Mouse (Mus musculus) forebrain, embryonic 12.5 days (tissue): ENCODE measurements around the gene Krt17. TPM values are rescaled to one million over a fixed set of nuclear protein-coding genes. Genes with fewer than 3 reads are reported as not detected.

ENCODE experiments used
- ATAC-seq: fragments of 200-750 bp; cut with Nextera tagmentation; 2 replicates; pipeline ENCODE4 v1.8.0; 2017; ENCODE audit warnings: moderate TSS enrichment; ENCODE audit not compliant: low FRiP score
- H3K27ac ChIP-seq: fragments of 300-500 bp; sonication (generic); 2 replicates; pipeline ENCODE4 v1.5.1; 2016; ENCODE audit warnings: mild to moderate bottlenecking
- H3K27me3 ChIP-seq: fragments of 300-500 bp; sonication (generic); 2 replicates; pipeline ENCODE4 v1.6.1; 2016; ENCODE audit warnings: mild to moderate bottlenecking
- H3K36me3 ChIP-seq: fragments of 300-500 bp; sonication (generic); replicated peaks from 2 replicates; pipeline ENCODE4 v1.6.1; 2016; ENCODE audit warnings: mild to moderate bottlenecking
- H3K4me1 ChIP-seq: fragments of 300-500 bp; sonication (generic); 2 replicates; pipeline ENCODE4 v1.6.1; 2016
- H3K4me2 ChIP-seq: fragments of 300-500 bp; sonication (generic); 2 replicates; pipeline ENCODE4 v1.6.1; 2016; ENCODE audit warnings: mild to moderate bottlenecking, moderate library complexity
- H3K4me3 ChIP-seq: fragments of 300-500 bp; sonication (generic); replicated peaks from 2 replicates; pipeline ENCODE4 v1.5.1; 2016; ENCODE audit warnings: mild to moderate bottlenecking
- H3K9ac ChIP-seq: fragments of 300-500 bp; sonication (generic); 2 replicates; pipeline ENCODE4 v1.6.1; 2016; ENCODE audit warnings: mild to moderate bottlenecking
- H3K9me3 ChIP-seq: fragments of 300-500 bp; sonication (generic); 2 replicates; pipeline ENCODE4 v1.6.1; 2016
- WGBS: fragments of 180-500 bp; shearing (Covaris S2); methylation state at CpG from one replicate; pipeline ENCODE4 v1.1.7; 2016; 5-methylcytosine and 5-hydroxymethylcytosine counted together
- polyA plus RNA-seq: library from polyadenylated mRNA; unstranded; fragments of >200 nt; fragmentation: Nextera tagmentation; extraction: Ambion mirVana; gene quantifications from 2 replicates; pipeline ENCODE4 v1.2.1, GENCODE M21; 2016

Krt17 gene
- polyA plus RNA-seq, 1 experiment from 2014 or later = 0.51 TPM

DNA sequence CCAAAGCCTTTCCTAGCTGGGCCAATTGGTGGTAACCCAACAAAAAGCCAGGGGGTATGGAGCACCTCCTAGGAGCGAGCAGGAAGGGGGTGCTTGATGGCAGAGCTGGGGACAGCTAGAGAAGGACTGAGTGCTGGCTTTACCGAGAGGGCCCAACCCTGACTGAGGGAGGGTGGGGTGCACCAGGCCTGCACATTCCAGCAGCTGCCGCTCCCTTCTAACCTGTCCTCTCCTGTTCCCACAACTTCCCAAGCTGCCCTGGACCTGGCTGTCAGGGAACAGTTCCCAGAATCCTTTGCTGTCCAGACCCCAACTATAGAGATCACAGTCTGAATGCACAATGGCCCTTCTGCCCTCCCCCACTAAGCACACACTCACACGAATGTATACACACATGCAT is 24.2 kb upstream of the Krt17 start:
- Histone ChIP-seq H3K4me2 (no peak overlapping the region), H3K9ac (no peak overlapping the region), H3K27ac (no peak overlapping the region), H3K4me1 (0 out of 2 replicates have a peak, but pooled peaks cover 13% of the 10 kb centered on the region), H3K27me3 (no peaks in the 10 kb centered on the region), H3K36me3 (no peaks in the 10 kb centered on the region), H3K9me3 (no peaks in the 10 kb centered on the region), H3K4me3 (no peak overlapping the region)
- 79% methylated on average over 4 of the region's 4 CpGs for WGBS
- ATAC-seq = no peak

DNA sequence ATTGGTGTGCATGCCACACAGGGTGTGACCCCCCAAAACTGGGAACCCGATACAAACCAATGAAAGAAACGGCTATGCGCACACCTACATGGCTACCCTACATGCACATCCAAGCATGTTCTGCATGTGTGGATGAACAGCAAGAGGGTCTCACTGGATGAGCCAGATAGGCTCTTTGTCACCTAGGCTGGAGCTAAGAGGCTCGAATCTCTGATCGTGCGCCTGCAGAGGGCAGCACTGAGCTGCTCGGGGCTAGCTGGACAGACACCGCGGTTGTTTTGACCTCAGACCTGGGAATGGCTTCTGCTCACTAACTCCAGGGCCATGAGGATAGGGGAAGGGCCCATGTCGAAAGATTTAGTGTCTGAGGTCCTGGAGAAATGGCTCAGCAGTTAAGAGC is 21.7 kb upstream of the Krt17 start:
- Histone ChIP-seq H3K9me3 (no peaks in the 10 kb centered on the region), H3K27ac (no peak overlapping the region), H3K4me2 (no peak overlapping the region), H3K4me3 (no peak overlapping the region), H3K36me3 (no peaks in the 10 kb centered on the region), H3K27me3 (no peaks in the 10 kb centered on the region), H3K9ac (no peak overlapping the region), H3K4me1 (0 out of 2 replicates have a peak, but pooled peaks cover 13% of the 10 kb centered on the region)
- WGBS = 22% methylated on average over 10 of the region's 10 CpGs
- ATAC-seq = peak; percentile 66; the same call in 1 of the 2 replicates

DNA sequence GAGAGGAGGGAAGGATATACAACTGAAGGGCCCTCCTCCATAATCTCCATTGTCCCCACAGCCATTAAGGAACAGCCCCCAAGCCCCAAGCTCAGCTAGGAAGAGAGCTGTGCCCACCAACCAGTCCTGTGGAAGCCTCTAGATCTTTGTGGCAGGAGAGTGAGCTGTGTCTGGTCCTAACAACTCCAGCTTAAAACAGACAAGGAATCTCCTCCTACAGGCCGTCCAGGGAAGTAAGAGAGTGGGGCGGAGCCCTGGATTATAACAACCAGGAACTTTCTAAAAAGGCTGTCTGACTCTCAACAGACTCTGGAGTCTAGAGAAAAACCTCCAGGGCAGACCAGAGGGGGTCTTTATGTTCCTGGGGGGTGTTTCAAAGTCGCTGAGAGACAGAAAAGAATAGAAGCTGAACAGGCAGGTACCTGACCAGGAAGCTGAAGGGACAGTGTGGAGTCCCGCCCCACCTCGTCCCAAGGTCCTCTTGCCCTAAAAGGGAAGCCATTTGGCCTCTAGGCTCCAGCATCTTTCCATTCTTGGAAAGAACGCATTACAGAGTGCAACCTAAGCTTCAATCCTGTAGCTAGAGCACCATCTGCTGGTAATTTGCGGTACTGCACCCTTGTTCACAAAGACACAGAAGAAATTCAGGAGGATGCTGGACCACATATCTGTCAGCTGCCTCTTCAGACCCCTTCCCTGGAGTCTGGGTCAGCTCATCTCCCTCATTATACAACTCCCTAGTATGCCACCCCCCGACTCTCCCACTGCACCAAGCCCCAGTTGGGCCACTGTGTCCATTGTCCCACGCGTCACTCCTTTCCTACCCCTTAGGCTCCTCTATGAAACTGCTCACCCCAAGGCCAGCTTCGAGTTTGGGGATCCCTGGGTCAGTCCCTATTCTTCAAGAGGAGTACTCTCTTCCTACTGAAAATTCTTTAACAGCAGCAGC is 21.0 kb upstream of the Krt17 start:
- no peaks in the 10 kb centered on the region for H3K27me3 ChIP-seq
- 0 out of 2 replicates have a peak, but pooled peaks cover 12% of the 10 kb centered on the region for H3K4me1 ChIP-seq
- H3K27ac ChIP-seq = no peak overlapping the region
- H3K4me3 ChIP-seq = no peak overlapping the region
- no peak overlapping the region for H3K4me2 ChIP-seq
- peak; percentile 63 for ATAC-seq
- no peaks in the 10 kb centered on the region for H3K9me3 ChIP-seq
- WGBS = 21% methylated on average over 11 of the region's 11 CpGs
- no peaks in the 10 kb centered on the region for H3K36me3 ChIP-seq
- no peak overlapping the region for H3K9ac ChIP-seq

GRCm38 (mm10) chr11:100278759-100279158 is 17.9 kb upstream of the Krt17 start:
- Histone ChIP-seq H3K9me3 (no peaks in the 10 kb centered on the region), H3K4me1 (peaks cover 10% of the 10 kb centered on the region; the same call in 1 of the 2 replicates), H3K36me3 (no peaks in the 10 kb centered on the region), H3K4me3 (no peak overlapping the region), H3K27me3 (no peaks in the 10 kb centered on the region), H3K9ac (no peak overlapping the region), H3K27ac (no peak overlapping the region), H3K4me2 (no peak overlapping the region)
- 79% methylated on average over 5 of the region's 5 CpGs for WGBS
- no peak for ATAC-seq

- Histone ChIP-seq H3K36me3 (no peaks in the 10 kb centered on the region), H3K4me3 (no peak overlapping the region), H3K4me2 (no peak overlapping the region), H3K9ac (no peak overlapping the region), H3K27ac (no peak overlapping the region), H3K27me3 (no peaks in the 10 kb centered on the region), H3K4me1 (peaks cover 10% of the 10 kb centered on the region; the same call in 1 of the 2 replicates), H3K9me3 (no peaks in the 10 kb centered on the region)
- 76% methylated on average over 15 of the region's 15 CpGs for WGBS
- ATAC-seq = no peak
Measured at GRCm38 (mm10) chr11:100277726-100278480, 17.1 kb upstream of the Krt17 start.

- H3K4me2 ChIP-seq = no peak overlapping the region
- H3K9ac ChIP-seq = no peak overlapping the region
- no peaks in the 10 kb centered on the region for H3K36me3 ChIP-seq
- H3K4me1 ChIP-seq = peaks cover 3% of the 10 kb centered on the region; the same call in 1 of the 2 replicates
- H3K27me3 ChIP-seq = no peaks in the 10 kb centered on the region
- 31% methylated on average over 5 of the region's 5 CpGs for WGBS
- no peak overlapping the region for H3K27ac ChIP-seq
- H3K9me3 ChIP-seq = no peaks in the 10 kb centered on the region
- H3K4me3 ChIP-seq = no peak overlapping the region
- no peak for ATAC-seq
Measured at GRCm38 (mm10) chr11:100275466-100275865, 14.6 kb upstream of the Krt17 start.

DNA sequence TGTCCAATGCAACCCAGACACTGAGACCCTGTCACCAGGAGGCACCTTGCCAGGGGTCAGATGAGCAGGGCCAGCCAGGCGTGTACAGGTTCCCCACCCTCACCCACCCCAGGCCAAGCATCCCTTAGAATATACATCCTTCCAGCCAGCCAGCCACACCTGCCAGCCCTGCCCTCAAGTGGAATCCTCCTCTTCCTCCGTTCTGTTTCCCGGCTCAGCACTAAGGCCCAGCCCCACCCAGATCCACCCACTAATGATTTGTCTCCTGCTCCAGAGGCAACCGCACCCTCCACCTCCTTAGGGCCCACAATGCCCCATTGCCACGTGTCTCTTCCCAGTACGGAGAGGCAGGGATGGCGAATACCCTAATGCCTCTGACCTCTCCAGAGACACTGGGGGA is 13.9 kb upstream of the Krt17 start:
- no peaks in the 10 kb centered on the region for H3K36me3 ChIP-seq
- no peak overlapping the region for H3K27ac ChIP-seq
- ATAC-seq = no peak
- no peak overlapping the region for H3K4me2 ChIP-seq
- H3K4me1 ChIP-seq = peaks cover 3% of the 10 kb centered on the region; the same call in 1 of the 2 replicates
- no peaks in the 10 kb centered on the region for H3K9me3 ChIP-seq
- H3K4me3 ChIP-seq = no peak overlapping the region
- no peaks in the 10 kb centered on the region for H3K27me3 ChIP-seq
- H3K9ac ChIP-seq = no peak overlapping the region
- 70% methylated on average over 7 of the region's 7 CpGs for WGBS

GRCm38 (mm10) chr11:100271878-100272277 is 11.0 kb upstream of the Krt17 start:
- Histone ChIP-seq H3K27me3 (no peaks in the 10 kb centered on the region), H3K36me3 (no peaks in the 10 kb centered on the region), H3K4me3 (no peak overlapping the region), H3K4me2 (no peak overlapping the region), H3K4me1 (peaks cover 3% of the 10 kb centered on the region; the same call in 1 of the 2 replicates), H3K27ac (no peak overlapping the region), H3K9me3 (no peaks in the 10 kb centered on the region), H3K9ac (no peak overlapping the region)
- WGBS = 81% methylated on average over 1 of the region's 1 CpGs
- no peak for ATAC-seq

DNA sequence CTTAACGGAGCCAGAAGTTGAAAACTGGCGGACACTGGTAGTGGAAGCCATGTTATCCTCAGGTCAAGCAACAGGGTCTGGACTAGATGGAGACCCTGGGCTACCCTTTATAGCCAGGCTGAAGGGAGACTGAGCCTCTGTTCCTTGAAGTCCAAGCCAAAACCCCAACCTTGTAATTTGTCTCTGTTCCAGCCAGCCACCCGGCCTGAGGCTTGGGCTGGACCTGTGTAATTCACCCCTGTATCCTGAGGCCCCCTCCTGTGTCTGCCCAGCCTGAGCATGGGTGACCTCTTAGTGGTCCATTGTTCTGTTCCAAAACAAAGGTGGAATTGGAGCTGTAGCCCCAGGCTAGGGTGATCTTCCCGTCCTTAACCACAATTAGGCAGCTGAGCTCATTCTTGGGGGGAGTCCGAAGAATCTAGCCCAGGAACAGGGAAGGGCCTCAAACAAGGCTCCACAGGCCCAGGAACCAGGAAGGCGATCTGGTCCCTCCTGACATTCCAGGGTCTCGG is 9.0 kb upstream of the Krt17 start, which contains the start of gene Krt42:
Gene Krt42, minus strand, starts transcription at position 51 of the 512 bp plus-strand sequence.
- no peaks in the 10 kb centered on the region for H3K36me3 ChIP-seq
- H3K27me3 ChIP-seq = no peaks in the 10 kb centered on the region
- H3K4me2 ChIP-seq = no peak within 1 kb of the TSS
- WGBS = 83% methylated on average over 7 of the region's 7 CpGs
- H3K9ac ChIP-seq = no peak within 1 kb of the TSS
- no peak within 1 kb of the TSS for H3K27ac ChIP-seq
- no peak for ATAC-seq
- no peak within 1 kb of the TSS for H3K4me3 ChIP-seq
- H3K4me1 ChIP-seq = no peaks in the 10 kb centered on the region
- no peaks in the 10 kb centered on the region for H3K9me3 ChIP-seq

DNA sequence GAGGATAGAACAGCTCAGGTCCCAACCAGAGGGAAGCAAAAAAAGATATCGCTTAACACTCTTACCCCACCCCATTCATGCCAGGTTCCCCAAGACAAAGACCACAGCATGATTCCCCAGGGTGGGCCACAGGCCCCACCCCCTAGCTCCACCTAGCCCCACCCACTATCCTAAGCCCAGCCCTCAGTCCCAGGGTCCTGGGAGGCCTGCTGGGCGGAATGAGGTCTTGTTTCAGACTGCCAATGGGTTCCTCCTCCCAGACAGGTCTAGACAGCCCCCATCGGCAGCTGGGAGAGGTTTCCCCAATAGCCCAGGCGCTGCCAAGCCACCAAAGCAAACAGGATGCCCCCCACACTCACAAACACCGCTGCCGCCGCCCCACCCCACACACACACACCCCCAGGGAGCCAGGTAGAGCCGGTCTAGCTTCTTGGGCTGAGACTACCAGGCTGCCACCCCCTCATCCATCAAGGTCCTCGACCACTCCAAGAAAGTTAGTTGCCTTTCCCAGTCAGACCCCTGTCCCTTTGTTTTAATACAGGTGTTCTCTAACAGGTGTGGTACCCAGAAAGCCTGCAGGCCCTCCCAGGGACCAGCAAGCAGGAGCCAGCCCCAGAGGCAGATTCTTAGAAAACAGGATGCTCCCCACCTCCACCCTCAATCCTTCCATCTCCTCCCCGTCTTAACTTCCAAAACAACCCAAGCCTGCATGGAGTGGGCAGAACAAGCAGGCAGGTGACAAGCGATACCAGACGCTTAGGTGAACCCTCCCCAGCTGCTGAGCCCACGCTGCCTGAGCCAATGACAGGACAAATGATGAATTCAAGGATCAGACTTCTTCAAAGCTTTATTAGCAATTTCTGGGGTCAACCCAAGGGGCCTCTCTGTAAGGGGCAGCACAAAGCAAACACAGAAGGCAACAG is 1.5 kb upstream of the Krt17 start:
- WGBS = 35% methylated on average over 13 of the region's 13 CpGs
- Histone ChIP-seq H3K27ac (no peak overlapping the region), H3K36me3 (no peaks in the 10 kb centered on the region)

DNA sequence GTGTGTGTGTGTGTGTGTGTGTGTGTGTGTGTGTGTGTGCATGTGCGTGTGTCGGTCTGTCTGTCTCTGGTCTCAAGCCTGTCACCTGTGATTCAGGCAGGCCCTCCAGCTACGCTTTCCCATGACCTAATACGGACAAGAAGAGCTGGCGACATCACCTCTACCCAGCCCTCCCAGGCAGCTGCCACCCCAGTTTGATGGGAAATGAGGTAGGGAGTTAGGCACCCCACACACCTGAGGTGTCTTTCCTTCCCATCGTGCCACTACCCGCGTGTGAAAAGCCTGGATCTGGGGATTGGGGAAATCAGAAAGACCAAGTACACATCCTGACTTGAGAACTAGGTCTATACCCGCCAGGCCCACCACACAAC is 391 bp upstream of the Krt17 start:
- no peak overlapping the region for H3K27ac ChIP-seq
- no peak overlapping the region for H3K9ac ChIP-seq
- no peak for ATAC-seq
- WGBS = 83% methylated on average over 9 of the region's 9 CpGs
- H3K27me3 ChIP-seq = no peaks in the 10 kb centered on the region
- H3K36me3 ChIP-seq = no peaks in the 10 kb centered on the region
- H3K9me3 ChIP-seq = no peaks in the 10 kb centered on the region
- no peak overlapping the region for H3K4me2 ChIP-seq
- H3K4me3 ChIP-seq = no peak overlapping the region
- peaks cover 5% of the 10 kb centered on the region; the same call in 1 of the 2 replicates for H3K4me1 ChIP-seq

More for the DNA sequence above, 1.5 kb upstream of the Krt17 start:
- Histone ChIP-seq H3K4me1 (no peaks in the 10 kb centered on the region), H3K4me2 (no peak overlapping the region), H3K9ac (no peak overlapping the region), H3K4me3 (no peak overlapping the region), H3K27me3 (no peaks in the 10 kb centered on the region), H3K9me3 (no peaks in the 10 kb centered on the region)
- ATAC-seq = no peak
